Mouse (Mus musculus) liver, postnatal 0 days (tissue): Measurements from ENCODE around the gene Morn4.

Experiments used
- CTCF ChIP-seq: sonication (generic); IDR thresholded peaks from 2 replicates; pipeline ENCODE4 v1.5.1; 2016; ENCODE audit warnings: antibody characterized with exemption, low read depth
- EP300 ChIP-seq: IDR thresholded peaks from 2 replicates; pipeline ENCODE4 v1.6.1; 2016; ENCODE audit warnings: antibody characterized with exemption, low read depth, mild to moderate bottlenecking

DNA sequence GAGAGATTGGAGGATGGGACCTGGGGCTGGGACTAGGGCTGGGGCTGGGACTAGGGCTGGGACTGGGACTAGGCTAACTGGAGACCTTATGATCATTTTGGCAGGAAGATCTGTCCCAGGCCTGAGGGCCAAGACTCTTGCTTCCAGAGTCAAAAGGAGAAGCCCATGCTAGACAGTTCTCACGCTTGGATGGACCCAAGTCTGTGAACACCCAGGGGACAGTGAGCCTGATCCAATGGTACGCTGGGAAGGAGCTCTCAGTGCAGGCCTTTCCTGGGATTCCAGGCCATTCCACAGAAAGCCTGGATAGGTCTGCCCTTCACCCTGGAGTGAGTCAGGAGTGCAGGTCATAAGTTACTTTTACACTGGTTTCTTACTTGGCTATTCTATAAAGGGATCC lies 11.1 kb downstream of the Morn4 start:
- TF ChIP-seq CTCF: no peak
- TF ChIP-seq EP300: no peak
